Mouse (Mus musculus): Measurements from ENCODE around the gene Slc26a8. TPM values are rescaled to one million over a fixed set of nuclear protein-coding genes. Genes with fewer than 3 reads are reported as not detected.

Slc26a8 gene
- total RNA-seq, 2 experiments from 2014 or later: 1.3 TPM; not detected in 1

DNA sequence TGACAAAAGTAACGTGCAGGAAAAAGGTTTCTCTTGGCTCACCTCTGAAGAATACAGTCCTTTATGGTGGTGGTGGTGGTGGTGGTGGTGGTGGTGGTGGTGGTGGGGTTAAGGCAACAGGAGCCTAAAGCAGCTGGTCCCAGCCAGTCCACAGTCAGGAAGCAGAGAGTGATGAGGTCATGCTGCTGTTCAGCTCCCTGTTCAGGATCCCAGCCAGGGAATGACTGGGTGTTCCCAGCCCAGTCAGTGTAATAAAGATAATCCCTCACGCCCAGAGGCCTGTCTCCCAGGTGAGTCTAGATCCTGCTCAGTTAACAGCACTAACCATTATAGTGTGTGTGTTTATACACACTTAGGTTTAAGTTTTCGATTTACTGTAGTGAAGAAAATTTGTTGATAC, 11.7 kb upstream of the Slc26a8 start:
- no peak for ATAC-seq (replicated peaks; ENCODE audit: low FRiP score, poor library complexity, severe bottlenecking)

DNA sequence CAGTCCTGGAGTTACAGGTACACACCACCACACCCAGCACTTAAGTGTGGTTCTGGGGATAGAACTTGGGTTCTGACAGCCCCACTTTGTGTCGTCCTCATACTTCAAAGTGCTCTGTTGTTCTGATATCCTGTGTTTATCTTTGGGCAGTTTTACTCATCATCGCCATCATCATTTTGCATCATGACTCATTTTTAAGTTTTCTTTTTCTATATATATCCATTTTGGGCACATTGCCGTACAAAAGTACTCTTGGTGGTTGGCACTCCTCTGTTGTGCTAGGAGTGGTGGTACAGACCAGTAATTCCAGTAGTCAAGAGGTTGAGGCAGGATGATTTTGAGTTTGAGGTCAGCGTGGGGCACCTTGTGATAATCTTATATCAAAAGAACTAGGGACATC, 11.1 kb upstream of the Slc26a8 start:
- ATAC-seq (replicated peaks; ENCODE audit: low FRiP score, poor library complexity, severe bottlenecking): no peak

DNA sequence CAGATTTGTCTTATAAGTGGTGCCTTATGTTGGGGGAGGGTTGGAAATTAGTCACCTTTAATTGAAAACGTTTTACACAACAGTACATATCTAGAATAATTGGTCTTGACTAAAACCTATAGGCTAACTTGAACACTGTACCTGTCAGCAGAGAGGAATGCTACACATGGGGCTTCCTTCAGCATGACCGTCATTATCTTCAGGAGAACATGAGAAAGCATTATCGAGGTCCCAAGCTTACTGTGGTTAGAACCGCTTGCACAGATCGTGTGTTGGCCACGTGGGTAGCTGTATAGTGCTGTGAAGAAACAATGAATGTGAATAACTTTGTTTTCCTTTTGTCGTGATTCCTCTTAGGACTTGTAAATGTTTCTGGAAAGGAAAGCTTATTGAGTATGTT, 9.8 kb upstream of the Slc26a8 start:
- no peak for ATAC-seq (replicated peaks; ENCODE audit: low FRiP score, poor library complexity, severe bottlenecking)

GRCm38 (mm10) chr17:28698672-28699071, 8.6 kb upstream of the Slc26a8 start:
- no peak for ATAC-seq (replicated peaks; ENCODE audit: low FRiP score, poor library complexity, severe bottlenecking)

DNA sequence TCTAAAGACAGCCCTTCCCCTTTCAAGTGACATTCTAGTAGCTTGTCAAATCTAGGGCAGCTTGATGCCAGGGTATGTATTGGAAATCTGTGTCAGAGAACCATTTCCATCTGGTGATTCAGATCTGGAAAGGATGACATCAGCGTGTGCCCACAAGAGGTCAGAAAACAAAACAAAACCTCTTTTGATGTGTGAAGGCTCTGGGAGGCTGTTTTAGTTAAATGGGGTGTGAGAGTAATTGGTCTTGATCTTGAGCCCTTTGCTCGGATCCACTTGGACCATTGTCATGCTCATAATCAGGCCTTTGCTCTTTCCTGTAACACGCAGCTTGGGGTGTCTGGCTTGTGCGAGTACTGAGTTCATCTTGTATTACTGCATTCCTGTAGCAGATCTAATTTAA, 8.2 kb upstream of the Slc26a8 start:
- no peak for ATAC-seq (replicated peaks; ENCODE audit: low FRiP score, poor library complexity, severe bottlenecking)

DNA sequence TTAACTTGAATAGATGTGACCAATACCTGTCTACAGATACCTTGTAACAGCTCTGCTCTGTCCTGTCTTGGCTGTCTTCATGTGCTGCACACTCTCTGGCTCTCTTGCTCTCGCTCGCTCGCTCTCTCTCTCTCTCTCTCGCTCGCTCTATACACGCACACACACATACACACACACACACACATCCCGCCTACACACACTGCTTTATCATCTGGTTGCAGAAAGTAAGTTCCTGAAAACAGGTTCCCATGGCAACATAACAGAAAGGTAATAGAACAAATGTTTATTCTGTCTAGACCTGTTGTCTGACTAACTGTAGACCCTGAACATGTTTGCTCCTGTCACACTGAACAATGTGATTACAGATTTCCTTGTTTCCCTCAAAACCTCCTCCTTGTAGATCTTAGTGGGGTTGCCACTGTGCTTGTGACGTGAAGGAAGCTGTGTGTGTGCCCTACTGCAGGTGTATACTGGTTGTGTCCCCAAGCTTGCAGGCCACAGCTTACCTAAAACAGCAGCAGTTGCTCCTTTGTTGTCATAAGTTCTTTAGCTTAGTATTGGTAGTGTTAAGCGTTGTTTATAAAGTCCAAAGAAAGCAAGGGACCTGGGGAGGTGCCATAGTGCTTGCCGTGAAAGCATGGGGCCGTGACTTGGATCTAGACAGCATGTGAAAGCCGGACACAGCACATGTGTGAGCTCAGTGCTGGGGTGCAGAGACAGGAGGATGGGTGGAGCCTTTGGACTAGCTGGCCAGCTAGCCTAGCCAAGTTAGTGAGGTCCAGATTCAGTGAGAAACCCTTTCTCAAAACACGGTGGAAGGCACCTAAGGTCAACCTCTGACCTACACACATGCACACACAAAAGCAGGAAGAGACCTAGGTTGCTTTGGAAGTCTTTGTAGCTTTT, 7.5 kb upstream of the Slc26a8 start:
- ATAC-seq (replicated peaks; ENCODE audit: low FRiP score, poor library complexity, severe bottlenecking): no peak

- no peak for ATAC-seq (replicated peaks; ENCODE audit: low FRiP score, poor library complexity, severe bottlenecking)
Measured at GRCm38 (mm10) chr17:28696641-28697040, 6.6 kb upstream of the Slc26a8 start.

GRCm38 (mm10) chr17:28694832-28695231, 4.8 kb upstream of the Slc26a8 start:
- ATAC-seq (replicated peaks; ENCODE audit: low FRiP score, poor library complexity, severe bottlenecking): no peak

GRCm38 (mm10) chr17:28694078-28694477, 4.0 kb upstream of the Slc26a8 start:
- ATAC-seq (replicated peaks; ENCODE audit: low FRiP score, poor library complexity, severe bottlenecking): no peak

GRCm38 (mm10) chr17:28693086-28693485, 3.1 kb upstream of the Slc26a8 start:
- no peak for ATAC-seq (replicated peaks; ENCODE audit: low FRiP score, poor library complexity, severe bottlenecking)

- ATAC-seq (replicated peaks; ENCODE audit: low FRiP score, poor library complexity, severe bottlenecking): peak; percentile 44; the same call in 1 of the 2 replicates
Measured at GRCm38 (mm10) chr17:28692341-28692710, 2.3 kb upstream of the Slc26a8 start.

DNA sequence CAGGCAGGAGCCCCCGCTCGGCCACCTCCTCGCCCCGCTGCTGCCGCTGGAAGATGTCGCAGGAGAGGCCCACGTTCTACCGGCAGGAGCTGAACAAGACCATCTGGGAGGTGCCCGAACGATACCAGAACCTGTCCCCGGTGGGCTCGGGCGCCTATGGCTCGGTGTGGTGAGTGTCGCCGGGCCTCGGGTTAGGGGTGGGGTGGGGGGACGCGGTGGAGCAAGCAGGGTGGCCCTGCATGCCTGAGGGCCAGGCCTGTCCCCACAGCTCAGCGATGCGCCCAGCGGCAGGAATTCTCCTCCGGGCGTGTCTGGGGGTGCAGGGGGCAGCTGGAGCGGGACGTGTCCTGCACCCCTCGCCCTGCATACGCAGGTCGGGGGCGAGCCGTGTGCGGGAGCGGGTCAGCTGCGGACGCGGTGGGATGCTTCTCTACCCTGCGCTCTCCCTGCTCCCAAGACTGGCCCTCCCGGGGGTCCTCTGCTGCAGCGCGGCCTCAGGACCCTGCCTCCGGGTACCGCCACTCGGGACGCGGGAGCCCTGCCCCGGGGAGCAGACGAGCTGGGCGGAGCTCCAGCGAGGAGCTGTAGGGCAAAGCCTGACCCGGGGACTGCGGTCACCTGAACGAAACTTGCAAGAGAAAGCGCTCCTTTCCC, 1.8 kb upstream of the Slc26a8 start:
- ATAC-seq (replicated peaks; ENCODE audit: low FRiP score, poor library complexity, severe bottlenecking): peak; percentile 59

GRCm38 (mm10) chr17:28690776-28691686, 998 bp upstream of the Slc26a8 start, which contains the start of gene Mapk14:
Gene Mapk14, plus strand, starts transcription at chr17:28691329.
- peak; percentile 90 for ATAC-seq (replicated peaks; ENCODE audit: low FRiP score, poor library complexity, severe bottlenecking)

DNA sequence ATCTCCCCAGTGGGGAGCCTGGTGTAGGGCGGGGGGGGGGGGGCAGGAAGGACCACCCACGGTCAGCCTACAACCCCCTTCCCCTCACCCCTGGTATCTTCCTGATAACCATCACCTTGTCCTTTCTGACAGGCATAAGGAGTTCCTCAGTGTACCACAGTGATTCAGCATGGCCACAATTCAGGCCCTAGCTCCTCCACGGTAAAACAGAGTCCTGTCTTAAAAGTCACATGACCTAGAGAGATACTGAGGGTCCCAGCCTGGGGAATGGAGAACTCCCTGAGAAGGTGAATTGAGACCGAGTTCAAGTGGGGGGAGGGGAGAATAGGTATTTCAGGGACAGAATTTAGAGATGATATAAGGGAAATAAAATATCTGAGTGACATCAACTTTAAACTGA, 2.7 kb downstream of the Slc26a8 start:
- no peak for ATAC-seq (replicated peaks; ENCODE audit: low FRiP score, poor library complexity, severe bottlenecking)

DNA sequence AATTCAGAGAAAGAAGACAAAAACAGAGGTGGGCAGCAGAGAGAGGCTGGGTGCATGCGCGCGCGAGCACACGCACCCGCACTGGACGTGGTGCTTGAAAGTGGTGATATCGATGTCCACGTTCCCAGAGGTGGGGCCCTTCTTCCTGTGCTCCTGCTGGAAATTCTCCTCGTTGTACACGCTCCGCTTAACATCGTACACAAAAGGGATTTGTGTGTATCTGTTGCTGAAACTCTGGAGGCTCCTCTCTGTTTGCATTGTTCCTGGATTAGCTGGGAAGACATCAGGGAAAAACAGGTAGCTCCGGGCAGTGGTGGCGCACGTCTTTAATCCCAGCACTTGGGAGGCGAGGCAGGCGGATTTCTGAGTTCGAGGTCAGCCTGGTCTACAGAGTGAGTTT, 5.4 kb downstream of the Slc26a8 start:
- ATAC-seq (replicated peaks; ENCODE audit: low FRiP score, poor library complexity, severe bottlenecking): no peak

DNA sequence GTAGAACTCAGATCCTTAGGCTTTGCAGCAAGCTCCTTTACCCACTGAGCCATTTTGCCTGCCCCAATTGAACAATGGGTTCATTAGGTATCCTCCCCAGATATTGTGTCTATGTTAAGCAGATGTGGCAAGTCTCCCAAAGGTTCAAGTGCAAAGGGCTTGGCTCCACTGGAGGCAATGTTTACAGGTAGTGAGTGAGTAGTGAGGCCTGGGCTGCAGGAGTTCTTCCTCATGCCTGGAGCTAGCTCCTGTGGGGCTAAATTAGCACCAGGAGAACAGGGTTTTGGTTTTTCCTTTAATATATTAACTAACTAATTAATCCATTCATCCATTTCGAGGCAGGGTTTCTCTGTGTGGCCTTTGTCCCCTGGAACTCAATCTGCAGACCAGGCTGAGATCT, 6.4 kb downstream of the Slc26a8 start:
- ATAC-seq (replicated peaks; ENCODE audit: low FRiP score, poor library complexity, severe bottlenecking): no peak

- ATAC-seq (replicated peaks; ENCODE audit: low FRiP score, poor library complexity, severe bottlenecking): no peak
Measured at GRCm38 (mm10) chr17:28682311-28683084, 7.5 kb downstream of the Slc26a8 start.

DNA sequence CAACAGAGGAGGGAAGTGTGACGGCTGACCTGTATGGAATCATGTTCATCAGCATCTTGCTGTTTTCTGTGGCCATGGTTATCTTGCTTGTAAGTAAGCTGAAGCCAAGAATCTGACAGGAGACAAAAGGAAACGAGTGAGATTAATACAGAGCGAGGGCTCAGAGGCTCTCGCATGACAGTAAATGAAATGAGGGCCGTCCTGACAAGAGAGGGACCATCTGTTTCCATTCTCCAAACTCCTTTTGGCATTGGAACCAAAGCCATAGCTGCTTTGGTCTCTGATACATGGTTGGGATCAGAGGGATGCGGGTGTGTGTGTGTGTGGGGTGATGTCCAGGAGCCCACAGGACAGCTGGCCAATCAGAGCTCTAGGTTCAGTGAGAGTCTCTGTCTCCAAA, 30.5 kb downstream of the Slc26a8 start:
- ATAC-seq (replicated peaks; ENCODE audit: low FRiP score, poor library complexity, severe bottlenecking): no peak

DNA sequence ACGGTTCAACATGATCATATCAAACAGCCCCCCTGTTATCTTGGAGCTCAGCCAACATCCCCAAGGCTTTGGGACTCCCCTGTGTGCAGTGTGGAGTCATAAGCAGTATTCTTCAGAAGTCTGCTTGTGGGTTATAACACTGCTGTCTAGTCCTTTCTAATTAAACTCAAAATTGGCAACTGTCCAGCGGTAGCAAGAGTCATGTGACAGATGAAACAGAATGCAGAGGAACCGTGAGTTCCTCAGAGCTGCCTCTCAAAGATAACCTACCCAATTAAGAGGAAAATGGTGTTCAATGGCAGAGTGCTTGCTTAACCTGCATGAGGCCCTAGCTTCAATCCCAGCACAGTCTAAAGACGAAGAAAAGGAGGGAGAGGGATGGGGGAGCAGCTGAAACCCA, 32.1 kb downstream of the Slc26a8 start:
- no peak for ATAC-seq (replicated peaks; ENCODE audit: low FRiP score, poor library complexity, severe bottlenecking)

Data from erythroid progenitor cell, adult 5-6 weeks (primary cell).